Mouse (Mus musculus) embryo, embryonic 11 days (tissue): Measurements from ENCODE around the gene Rab15.

Experiments
- DNase-seq: peaks from one replicate; pipeline ENCODE4 v3.0.0-alpha.2; 2015

Gene Rab15

DNA sequence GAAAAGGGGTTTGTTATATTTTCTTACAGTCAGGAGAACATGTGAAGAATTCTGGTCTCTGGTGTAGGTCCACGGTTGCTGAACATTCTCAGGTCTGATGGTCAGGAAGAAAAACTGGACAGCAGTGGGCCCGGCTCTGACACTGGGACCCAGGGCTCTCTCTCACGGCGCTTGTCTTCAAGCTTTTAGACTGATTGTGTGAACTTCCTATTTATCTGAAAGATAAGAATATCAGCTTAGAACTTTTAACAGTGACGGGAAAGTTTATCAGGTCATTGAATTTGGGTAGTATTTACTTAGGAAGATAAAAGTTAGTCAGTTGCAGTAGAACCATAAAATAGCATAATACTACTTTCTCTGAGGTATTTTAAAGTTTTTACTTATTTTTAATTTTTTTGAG is 45.8 kb downstream of the Rab15 start:
- no peak for DNase-seq

DNA sequence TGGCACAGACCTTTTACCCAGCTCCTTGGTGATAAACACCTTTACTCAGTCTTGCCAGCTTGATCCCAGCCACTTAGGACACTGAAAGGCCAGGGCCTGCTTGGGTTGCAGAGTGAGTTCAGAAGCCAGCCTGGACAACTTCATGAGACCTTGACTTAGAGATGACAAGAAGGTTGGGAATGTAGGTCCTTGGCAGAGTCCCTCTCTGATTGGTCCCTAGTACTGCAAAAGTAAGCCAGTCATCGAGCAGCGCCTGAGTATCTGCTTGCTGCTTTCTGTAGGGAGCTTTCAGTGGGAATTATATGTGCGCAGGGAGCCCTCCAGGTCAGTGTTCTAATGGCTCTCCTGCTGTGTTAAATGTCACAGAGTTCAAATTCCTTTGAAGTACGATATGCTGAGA is 47.6 kb downstream of the Rab15 start:
- no peak for DNase-seq

DNA sequence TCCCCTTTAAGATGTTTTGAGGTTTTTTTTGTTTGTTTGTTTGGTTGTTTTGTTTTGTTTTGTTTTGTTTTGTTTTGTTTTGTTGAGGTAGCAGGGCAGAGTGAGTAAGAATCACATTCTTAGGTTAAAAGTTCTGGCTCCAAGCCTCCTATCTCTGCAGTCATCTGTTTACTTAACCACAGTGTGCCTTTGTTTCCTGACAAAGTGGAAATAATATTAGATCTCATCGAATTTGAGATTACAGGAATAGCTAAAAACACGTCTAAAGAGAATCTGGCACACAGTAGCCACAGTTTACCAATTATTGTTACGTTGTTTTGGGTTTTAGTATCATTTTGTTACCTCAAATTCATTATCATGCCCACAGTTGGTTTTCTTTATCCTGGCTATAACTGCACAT is 48.1 kb downstream of the Rab15 start:
- DNase-seq = no peak

DNA sequence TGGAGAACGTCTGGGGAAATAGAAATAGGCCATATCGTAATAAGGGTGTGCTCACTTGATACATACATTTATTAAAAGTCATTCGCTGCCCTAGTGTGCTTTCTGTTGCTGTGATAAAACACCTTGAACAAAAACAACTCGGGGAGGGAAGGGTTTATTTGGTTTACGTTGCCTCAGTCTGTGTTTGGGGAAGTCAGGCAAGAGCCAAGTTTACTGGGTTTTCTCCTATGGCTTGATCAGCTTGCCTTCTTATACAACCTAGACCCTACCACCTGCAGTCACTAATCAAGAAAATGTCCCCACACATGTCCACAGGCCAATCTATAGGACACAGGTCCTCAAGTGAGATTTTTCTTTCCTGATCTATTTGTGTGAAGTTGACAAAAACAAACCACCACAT is 51.2 kb downstream of the Rab15 start:
- no peak for DNase-seq

DNA sequence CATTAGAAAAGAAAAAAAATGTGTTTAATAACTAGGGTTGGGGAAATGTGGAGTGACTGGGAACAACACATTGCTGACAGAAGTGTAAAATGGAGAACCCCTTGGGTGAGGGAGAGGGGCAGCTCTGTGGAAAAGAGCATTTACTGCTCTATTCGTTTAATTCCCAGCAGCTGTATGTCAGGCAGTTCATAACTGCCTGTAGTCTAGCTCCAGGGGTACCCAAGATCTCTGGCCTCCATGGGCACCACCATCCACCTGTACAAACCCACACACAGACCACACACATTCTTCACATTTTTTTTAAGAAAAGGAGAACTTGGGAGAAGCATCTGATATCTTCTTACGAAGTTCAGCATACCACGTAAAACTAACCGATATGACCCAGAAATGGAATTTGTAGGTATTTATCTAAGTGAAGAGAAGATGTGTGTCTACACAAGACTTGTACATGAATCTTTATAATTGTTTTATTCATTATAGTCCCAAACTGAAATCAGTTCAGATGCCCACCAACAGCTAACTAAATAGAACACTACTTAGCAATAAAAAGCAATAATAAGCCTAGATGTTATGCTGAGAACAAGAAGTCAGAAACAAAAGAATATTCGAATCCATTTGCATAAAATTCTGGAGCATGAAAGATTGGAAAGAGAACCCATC is 51.7 kb downstream of the Rab15 start:
- no peak for DNase-seq

DNA sequence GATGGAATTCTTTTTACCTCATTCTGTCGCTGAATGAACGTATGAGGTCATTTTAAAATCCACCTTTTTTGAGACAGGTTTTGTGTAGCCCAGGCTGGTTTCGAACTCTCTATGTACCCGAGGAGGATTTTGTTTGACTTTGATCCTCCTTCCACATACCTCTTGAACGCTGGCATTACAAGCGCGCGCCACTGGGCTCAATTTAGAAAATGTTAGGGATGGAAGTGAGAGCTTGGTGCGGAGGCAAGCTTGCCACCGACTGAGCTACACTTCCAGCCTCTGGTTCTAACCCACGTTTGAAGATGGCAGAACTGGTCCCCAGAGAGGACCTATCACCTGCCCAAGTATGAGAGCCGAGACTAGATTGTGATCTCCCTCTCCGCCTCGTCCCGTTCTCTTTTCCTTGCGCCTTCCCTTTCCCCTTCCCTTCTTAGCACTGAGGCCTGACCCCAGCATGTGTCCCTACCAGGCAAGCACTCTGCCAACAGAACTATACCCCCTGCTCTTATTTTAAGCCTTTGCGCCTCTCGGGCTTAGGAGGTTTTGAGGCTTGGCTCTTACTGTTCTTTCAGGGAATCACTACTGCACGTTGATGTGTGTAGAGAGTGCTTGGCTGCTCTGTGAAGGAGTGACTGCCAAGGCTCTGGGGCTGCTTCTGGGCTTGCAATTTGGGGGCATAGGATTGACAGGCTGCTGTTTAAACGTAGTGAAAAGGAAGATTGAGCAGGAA is 56.6 kb downstream of the Rab15 start:
- DNase-seq = peak; percentile 37

DNA sequence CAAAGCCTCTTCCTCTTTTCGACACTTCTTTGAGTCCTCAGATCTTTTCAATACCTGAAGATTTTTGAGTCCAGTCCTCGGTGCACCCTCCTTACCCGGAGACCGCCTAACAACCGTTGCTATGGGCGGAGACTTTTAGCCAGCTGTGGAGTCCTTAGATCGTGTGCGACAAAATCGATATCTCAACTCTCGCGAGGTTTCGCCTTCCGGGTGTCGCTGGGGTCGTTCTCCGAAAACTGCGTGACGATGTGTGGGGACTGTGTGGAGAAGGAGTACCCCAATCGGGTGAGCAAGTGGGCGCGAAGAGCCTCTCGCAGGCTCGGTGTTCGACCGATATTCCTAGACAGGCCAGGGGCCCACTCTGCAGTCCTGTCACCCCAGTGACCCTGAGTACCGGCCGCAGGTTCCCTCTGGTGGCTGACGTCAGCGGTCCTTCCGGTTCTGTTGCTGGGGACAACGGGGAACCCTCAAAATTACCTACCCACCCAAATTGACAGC is 57.3 kb downstream of the Rab15 start, which contains the start of the genes Churc1 and Fntb:
Gene Churc1 (plus strand): TSS at position 185 of the 498 bp plus-strand sequence.
Gene Fntb (plus strand): TSS at position 236 of the 498 bp plus-strand sequence.
- peak; percentile 98 for DNase-seq

DNA sequence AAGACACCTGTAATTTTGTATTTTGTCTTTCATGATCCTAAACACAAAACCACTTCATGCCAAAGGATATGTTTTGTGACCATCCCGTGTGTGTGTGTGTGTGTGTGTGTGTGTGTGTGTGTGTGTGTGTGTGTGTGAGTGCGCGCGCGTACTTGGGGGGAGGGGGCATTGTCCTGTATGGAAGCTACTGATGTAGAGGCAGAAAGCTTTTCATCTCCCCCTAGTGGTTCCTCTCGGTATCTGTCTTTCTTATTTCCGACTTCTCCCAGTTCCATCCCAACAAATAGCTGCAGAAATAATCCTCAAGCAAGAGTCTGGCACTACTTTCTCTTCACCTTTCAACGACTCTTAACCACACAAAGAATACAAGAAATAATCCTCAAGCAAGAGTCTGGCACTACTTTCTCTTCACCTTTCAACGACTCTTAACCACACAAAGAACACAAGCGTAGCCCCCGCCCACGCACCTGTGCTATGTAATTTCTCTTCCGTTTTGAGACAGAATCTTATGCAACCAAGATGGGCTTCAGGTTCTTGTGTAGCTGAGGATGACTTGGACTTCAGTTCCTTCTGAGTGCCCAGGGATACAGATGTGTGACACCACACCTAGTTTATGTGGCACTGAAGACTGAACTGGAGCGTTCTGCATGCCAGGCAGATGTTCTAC is 69.9 kb downstream of the Rab15 start:
- peak; percentile 78 for DNase-seq

DNA sequence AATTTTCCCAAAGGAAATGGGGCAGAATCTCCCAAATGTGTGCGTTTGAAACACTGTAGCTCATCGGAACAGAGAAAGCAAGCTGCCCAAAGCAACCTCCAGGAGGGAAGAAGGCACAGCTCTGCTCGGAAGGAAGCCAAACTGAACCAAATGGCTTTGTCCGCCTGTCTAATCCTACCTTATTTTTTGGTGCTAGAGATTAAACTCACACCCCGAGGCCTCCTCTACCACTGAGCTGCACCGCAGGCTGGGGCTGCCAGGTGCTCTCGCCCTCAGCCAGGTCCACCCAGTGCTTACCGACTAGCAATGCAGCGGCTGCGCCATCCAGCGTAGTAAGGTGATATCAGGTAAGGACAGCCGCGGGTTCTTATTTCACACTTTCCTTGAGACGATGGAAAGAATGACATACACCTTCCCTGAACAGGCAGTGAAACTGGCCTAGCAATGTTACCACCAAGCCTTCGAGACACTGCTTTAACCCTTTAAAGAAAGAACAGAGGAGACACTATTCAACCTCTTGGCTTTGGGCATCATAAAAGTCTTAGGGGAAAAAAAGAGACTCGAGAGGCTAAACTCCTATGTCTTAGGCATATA is 71.7 kb downstream of the Rab15 start:
- DNase-seq = no peak
